Comparison of ENCODE assay signal across 13 mouse cellular contexts in genomic region chr17:86250406-86250905, GRCm38 (mm10).
DNase-seq lines count a peak whose midpoint lies in the region; ATAC-seq and TF ChIP-seq lines count a peak whose summit lies in the region.
"Had no signal": no experiment of that assay in that cellular context is flagged by ENCODE, and none has a peak within 500 bp of the region (broad histone marks: within the 10 kb centered on the region; RNA-seq: fewer than 3 reads in every experiment).

No protein-coding gene starts in this region.

- H3K4me3 ChIP-seq in hindbrain, postnatal 0 days (ENCODE audit: low read length): no peak overlapping the region
- H3K4me3 ChIP-seq: heart, embryonic 15.5 days had no signal

- H3K9ac ChIP-seq in hindbrain, postnatal 0 days (replicated peaks; ENCODE audit: low read length): no peak overlapping the region
- H3K9ac ChIP-seq: heart, embryonic 15.5 days; liver, embryonic 14.5 days had no signal

- 59% methylated on average over 7 of the region's 7 CpGs for WGBS in hindbrain, postnatal 0 days

- DNase-seq in cerebellum, postnatal 4 days (ENCODE audit: low spot score in 2 of 2): no peak
- DNase-seq in layer of hippocampus, adult 8-10 months (ENCODE audit: low spot score in 2 of 2): peak; percentile 56 to 72
- DNase-seq in layer of hippocampus, postnatal 14 days (ENCODE audit: low spot score in 2 of 2): no peak
- DNase-seq in cerebellum, adult 8-10 months: peak; percentile 85
- DNase-seq in hindbrain, postnatal 0 days (ENCODE audit: low spot score): peak; percentile 43
- no peak for DNase-seq in heart, postnatal 14 days
- no peak for DNase-seq in thymus, adult 18-20 months
- DNase-seq: adrenal gland, postnatal 36 days had no signal

- H3K27ac ChIP-seq in hindbrain, postnatal 0 days: peak overlapping the region; percentile 74
- H3K27ac ChIP-seq: heart, embryonic 15.5 days; liver, embryonic 14.5 days; macrophage had no signal

- TF ChIP-seq CTCF in hindbrain, postnatal 0 days (IDR thresholded peaks at IDR 0.05; ENCODE audit: low read depth): no peak

- no peaks in the 10 kb centered on the region for H3K36me3 ChIP-seq in hindbrain, postnatal 0 days (ENCODE audit: insufficient read depth, low read length)
- H3K36me3 ChIP-seq: heart, embryonic 15.5 days had no signal

- peaks cover 19% of the 10 kb centered on the region for H3K4me1 ChIP-seq in hindbrain, postnatal 0 days (ENCODE audit: insufficient read depth, low read length)

- peak; percentile 60 for ATAC-seq in cerebellum, adult (ENCODE audit: insufficient number of reproducible peaks, low FRiP score, low TSS enrichment)
- ATAC-seq in hindbrain, postnatal 0 days: no peak
- ATAC-seq: intestine, embryonic 16.5 days had no signal

- no peaks in the 10 kb centered on the region for H3K9me3 ChIP-seq in hindbrain, postnatal 0 days (ENCODE audit: low read length)
- H3K9me3 ChIP-seq: heart, embryonic 15.5 days had no signal

- intact Hi-C loops in heart, postnatal 14 days (cut with DNase I): no loop called here

- H3K27me3 ChIP-seq in hindbrain, postnatal 0 days (ENCODE audit: insufficient read depth, low read length): no peaks in the 10 kb centered on the region
- H3K27me3 ChIP-seq: heart, embryonic 15.5 days had no signal

- no peak overlapping the region for H3K4me2 ChIP-seq in hindbrain, postnatal 0 days (ENCODE audit: low read depth, low read length)
- H3K4me2 ChIP-seq: heart, embryonic 15.5 days had no signal

Comparison
In these comparisons a context has a peak if more than half of its experiments do, and no peak if none do; other contexts are left out.
1. DNase-seq: peak in layer of hippocampus, adult 8-10 months (2 of 2), cerebellum, adult 8-10 months (single experiment) and hindbrain, postnatal 0 days (single experiment); none in cerebellum, postnatal 4 days (0 of 2), layer of hippocampus, postnatal 14 days (0 of 2), heart, postnatal 14 days (0 of 2) and thymus, adult 18-20 months (0 of 2).